Mouse (Mus musculus): ENCODE measurements around the gene Gdpd2. TPM values are rescaled to one million over a fixed set of nuclear protein-coding genes. Genes with fewer than 3 reads are reported as not detected.

Gene Gdpd2
- polyA plus RNA-seq, 1 experiment from 2014 or later: 2.7 TPM

Other genes with a start within 250 kb of the Gdpd2 start
- gene Igbp1, start 235.6 kb upstream of the Gdpd2 start, polyA plus RNA-seq (2016; fragmentation: Nextera tagmentation; extraction: Ambion mirVana): 40.5 and 43.0 TPM in 2 replicates
- not detected in 2 replicates for gene Dgat2l6, start 205.0 kb upstream of the Gdpd2 start, polyA plus RNA-seq (2016; fragmentation: Nextera tagmentation; extraction: Ambion mirVana)
- gene Awat1, start 157.6 kb upstream of the Gdpd2 start, polyA plus RNA-seq (2016; fragmentation: Nextera tagmentation; extraction: Ambion mirVana): not detected in 2 replicates
- not detected in 2 replicates for gene P2ry4, start 135.0 kb upstream of the Gdpd2 start, polyA plus RNA-seq (2016; fragmentation: Nextera tagmentation; extraction: Ambion mirVana)
- not detected in 2 replicates for gene Arr3, start 124.4 kb upstream of the Gdpd2 start, polyA plus RNA-seq (2016; fragmentation: Nextera tagmentation; extraction: Ambion mirVana)
- 37.0 and 40.2 TPM in 2 replicates for gene Kif4, start 104.1 kb upstream of the Gdpd2 start, polyA plus RNA-seq (2016; fragmentation: Nextera tagmentation; extraction: Ambion mirVana)
- 114 and 117 TPM in 2 replicates for gene Pdzd11, start 103.3 kb upstream of the Gdpd2 start, polyA plus RNA-seq (2016; fragmentation: Nextera tagmentation; extraction: Ambion mirVana)
- gene Dlg3, start 37.8 kb downstream of the Gdpd2 start, polyA plus RNA-seq (2016; fragmentation: Nextera tagmentation; extraction: Ambion mirVana): 14.1 and 14.4 TPM in 2 replicates